Mouse (Mus musculus) lung, embryonic 14.5 days (tissue): ENCODE data around the gene Lmx1b. TPM values are rescaled to one million over a fixed set of nuclear protein-coding genes. Genes with fewer than 3 reads are reported as not detected.
A peak's percentile ranks its signal among the peaks of the same experiment; 100 is the strongest.

Source experiments
- ATAC-seq: fragments of 200-750 bp; cut with Nextera tagmentation; 2 replicates; pipeline ENCODE4 v1.8.0; 2017; ENCODE audit warnings: mild to moderate bottlenecking, moderate TSS enrichment, moderate library complexity; ENCODE audit not compliant: insufficient read depth
- DNase-seq: peaks from one replicate; pipeline ENCODE4 v3.0.0-alpha.2; 2015
- H3K27ac ChIP-seq: fragments of 300-500 bp; sonication (generic); 2 replicates; pipeline ENCODE4 v1.5.1; 2014; ENCODE audit warnings: low read depth, mild to moderate bottlenecking, moderate library complexity
- H3K27me3 ChIP-seq: fragments of 300-500 bp; sonication (generic); 2 replicates; pipeline ENCODE4 v1.6.1; 2014; ENCODE audit warnings: low read length, control low read depth; ENCODE audit not compliant: insufficient read depth
- H3K36me3 ChIP-seq: fragments of 300-500 bp; sonication (generic); 2 replicates; pipeline ENCODE4 v1.6.1; 2014; ENCODE audit warnings: control low read depth; ENCODE audit not compliant: insufficient read depth
- H3K4me1 ChIP-seq: fragments of 300-500 bp; sonication (generic); 2 replicates; pipeline ENCODE4 v1.6.1; 2014; ENCODE audit warnings: antibody characterized with exemption, control low read depth; ENCODE audit not compliant: insufficient read depth
- H3K4me2 ChIP-seq: fragments of 300-500 bp; sonication (generic); 2 replicates; pipeline ENCODE4 v1.6.1; 2014; ENCODE audit warnings: mild to moderate bottlenecking
- H3K4me3 ChIP-seq: fragments of 300-500 bp; sonication (generic); 2 replicates; pipeline ENCODE4 v1.5.1; 2014; ENCODE audit warnings: low read depth, low read length
- H3K9ac ChIP-seq: fragments of 300-500 bp; sonication (generic); 2 replicates; pipeline ENCODE4 v1.6.1; 2014
- H3K9me3 ChIP-seq: fragments of 300-500 bp; sonication (generic); 2 replicates; pipeline ENCODE4 v1.6.1; 2016; ENCODE audit warnings: low read depth, low read length, control low read depth
- CTCF ChIP-seq: IDR thresholded peaks from 2 replicates; pipeline ENCODE4 v1.5.1; 2016; ENCODE audit warnings: antibody characterized with exemption, low read depth
- WGBS: fragments of 180-500 bp; shearing (Covaris S2); extraction: QIAGEN DNeasy Blood & Tissue Kit; methylation state at CpG from one replicate; pipeline ENCODE4 v1.1.7; 2014; 5-methylcytosine and 5-hydroxymethylcytosine counted together
- polyA plus RNA-seq: library from polyadenylated mRNA; unstranded; fragments of >200 nt; fragmentation: Nextera tagmentation; extraction: Ambion mirVana; gene quantifications from 2 replicates; pipeline ENCODE4 v1.2.1, GENCODE M21; 2014

Gene Lmx1b
- polyA plus RNA-seq, 1 experiment from 2014 or later, result 0.09 TPM

DNA sequence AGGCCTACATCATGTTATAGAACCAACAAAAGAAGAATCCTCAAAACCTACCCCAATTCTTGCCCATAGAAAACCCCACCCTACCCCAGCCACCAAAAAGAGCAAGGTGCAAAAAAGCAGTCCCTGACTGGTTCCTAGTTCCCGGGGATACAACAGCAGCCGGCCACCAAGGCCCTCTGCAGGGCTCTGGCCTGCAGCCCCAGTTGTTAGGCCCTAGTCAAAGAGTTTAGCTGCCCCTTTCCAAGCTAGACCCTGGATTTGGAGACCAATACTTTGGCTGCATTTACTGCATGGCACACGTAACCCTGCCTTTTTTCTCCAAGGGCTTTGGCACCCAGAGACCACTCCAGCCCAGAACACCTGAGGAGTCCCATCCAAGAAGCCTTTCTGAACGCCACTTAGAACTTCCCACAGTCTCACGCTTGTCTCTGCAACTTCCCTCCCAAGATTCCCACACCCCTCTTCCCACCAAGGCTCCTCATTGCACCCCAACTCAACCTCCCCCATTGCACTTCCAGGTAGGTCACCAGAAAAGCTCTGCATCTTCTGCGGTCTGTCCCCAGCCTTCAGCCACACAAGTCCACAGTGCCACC lies 2.1 kb downstream of the Lmx1b start:
- no peak overlapping the region for H3K9ac ChIP-seq
- 30% methylated on average over 6 of the region's 6 CpGs for WGBS
- H3K4me3 ChIP-seq, result no peak overlapping the region
- no peaks in the 10 kb centered on the region for H3K9me3 ChIP-seq
- H3K27ac ChIP-seq, result no peak overlapping the region
- H3K4me2 ChIP-seq, result no peak overlapping the region
- H3K27me3 ChIP-seq, result peaks cover 98% of the 10 kb centered on the region
- ATAC-seq (no peak), DNase-seq (no peak)
- no peaks in the 10 kb centered on the region for H3K4me1 ChIP-seq
- H3K36me3 ChIP-seq, result no peaks in the 10 kb centered on the region
- TF ChIP-seq CTCF, result no peak

DNA sequence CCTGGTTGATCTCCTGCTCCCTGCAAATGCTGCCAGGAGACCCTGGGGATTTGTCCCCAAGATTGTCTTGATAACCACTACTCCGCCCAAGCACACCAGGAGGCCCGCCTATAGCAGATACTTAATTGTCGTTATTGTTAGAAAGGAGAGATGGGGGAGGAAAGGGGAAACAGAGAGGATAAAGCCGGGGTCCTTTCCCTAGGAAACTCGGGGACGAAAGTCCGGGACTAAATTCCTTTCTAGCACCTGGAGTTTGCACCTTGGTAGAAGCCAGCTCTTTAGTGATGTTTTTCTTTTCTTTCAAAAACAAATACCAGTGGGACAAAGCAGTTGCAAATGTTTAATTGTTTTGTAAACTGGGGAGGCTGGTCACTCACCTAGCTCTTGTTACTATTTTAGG lies 3.0 kb downstream of the Lmx1b start:
- H3K4me3 ChIP-seq, result no peak overlapping the region
- DNase-seq (no peak), ATAC-seq (no peak)
- H3K4me2 ChIP-seq, result no peak overlapping the region
- H3K9ac ChIP-seq, result no peak overlapping the region
- no peaks in the 10 kb centered on the region for H3K9me3 ChIP-seq
- no peaks in the 10 kb centered on the region for H3K36me3 ChIP-seq
- no peak overlapping the region for H3K27ac ChIP-seq
- no peaks in the 10 kb centered on the region for H3K4me1 ChIP-seq
- H3K27me3 ChIP-seq, result peaks cover 98% of the 10 kb centered on the region
- 10% methylated on average over 7 of the region's 7 CpGs for WGBS
- TF ChIP-seq CTCF, result no peak

DNA sequence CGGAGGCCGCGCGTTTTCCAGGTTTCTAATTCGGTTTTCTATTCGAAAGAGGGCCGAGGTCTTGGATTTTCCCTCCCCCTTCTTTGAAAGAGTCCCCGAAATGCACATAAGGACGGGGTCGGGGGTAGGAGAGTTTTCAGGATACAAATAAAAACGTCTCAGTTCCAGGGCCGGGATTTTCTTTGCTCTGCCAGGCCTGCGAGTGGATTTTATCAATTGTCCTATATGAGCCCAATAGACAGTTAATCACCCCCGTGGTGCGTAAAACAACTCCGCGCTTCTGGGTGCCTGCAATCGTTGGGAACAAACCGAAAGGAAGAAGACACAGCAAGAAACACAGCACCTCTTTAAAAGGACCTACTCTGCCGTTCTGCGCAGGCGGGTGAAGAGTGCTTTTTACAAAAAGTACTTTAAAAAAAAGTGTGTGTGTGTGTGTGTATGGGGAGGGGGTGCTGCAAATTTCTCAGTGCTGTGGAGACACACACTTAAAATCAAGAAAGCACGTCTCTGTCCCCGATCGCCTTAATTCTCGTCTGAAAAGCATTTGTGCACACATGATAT lies 3.6 kb downstream of the Lmx1b start:
- peak overlapping the region; percentile 7; the same call in 1 of the 2 replicates for H3K4me2 ChIP-seq
- WGBS, result 2% methylated on average over 26 of the region's 26 CpGs

DNA sequence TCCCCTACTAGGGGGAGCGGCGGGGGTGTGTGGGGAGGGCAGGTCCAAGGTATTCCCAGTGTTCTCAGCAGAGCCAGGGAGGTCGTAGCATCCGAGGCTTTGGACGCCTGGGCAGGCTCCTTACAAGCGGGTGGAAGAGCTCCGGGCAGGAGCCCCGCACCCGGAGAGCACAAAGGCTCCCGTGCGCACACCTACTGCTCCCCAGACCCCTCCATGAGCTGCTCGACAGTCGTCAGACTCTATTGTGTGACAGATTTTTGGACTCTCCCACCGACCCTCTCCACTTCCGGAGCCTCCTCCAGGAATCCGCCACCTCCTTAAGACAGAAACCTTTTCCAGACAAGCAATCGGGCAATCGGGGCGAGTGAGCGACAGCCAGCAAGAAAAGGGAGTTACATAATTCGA lies 4.2 kb downstream of the Lmx1b start:
- DNase-seq (no peak), ATAC-seq (no peak)
- Histone ChIP-seq H3K4me2 (peak overlapping the region; percentile 7; the same call in 1 of the 2 replicates), H3K27me3 (peaks cover 98% of the 10 kb centered on the region), H3K4me3 (peak overlapping the region; percentile 2; the same call in 1 of the 2 replicates), H3K4me1 (no peaks in the 10 kb centered on the region), H3K36me3 (no peaks in the 10 kb centered on the region), H3K9ac (no peak overlapping the region), H3K9me3 (no peaks in the 10 kb centered on the region), H3K27ac (no peak overlapping the region)
- TF ChIP-seq CTCF, result no peak
- 2% methylated on average over 21 of the region's 21 CpGs for WGBS

More for the DNA sequence above, 3.6 kb downstream of the Lmx1b start:
- Histone ChIP-seq H3K9ac (no peak overlapping the region), H3K27ac (no peak overlapping the region), H3K9me3 (no peaks in the 10 kb centered on the region), H3K4me1 (no peaks in the 10 kb centered on the region), H3K4me3 (0 out of 2 replicates have a peak overlapping the region, but pooled peaks have one; percentile 2), H3K27me3 (peaks cover 98% of the 10 kb centered on the region), H3K36me3 (no peaks in the 10 kb centered on the region)
- ATAC-seq, result no peak
- no peak for DNase-seq
- no peak for TF ChIP-seq CTCF

DNA sequence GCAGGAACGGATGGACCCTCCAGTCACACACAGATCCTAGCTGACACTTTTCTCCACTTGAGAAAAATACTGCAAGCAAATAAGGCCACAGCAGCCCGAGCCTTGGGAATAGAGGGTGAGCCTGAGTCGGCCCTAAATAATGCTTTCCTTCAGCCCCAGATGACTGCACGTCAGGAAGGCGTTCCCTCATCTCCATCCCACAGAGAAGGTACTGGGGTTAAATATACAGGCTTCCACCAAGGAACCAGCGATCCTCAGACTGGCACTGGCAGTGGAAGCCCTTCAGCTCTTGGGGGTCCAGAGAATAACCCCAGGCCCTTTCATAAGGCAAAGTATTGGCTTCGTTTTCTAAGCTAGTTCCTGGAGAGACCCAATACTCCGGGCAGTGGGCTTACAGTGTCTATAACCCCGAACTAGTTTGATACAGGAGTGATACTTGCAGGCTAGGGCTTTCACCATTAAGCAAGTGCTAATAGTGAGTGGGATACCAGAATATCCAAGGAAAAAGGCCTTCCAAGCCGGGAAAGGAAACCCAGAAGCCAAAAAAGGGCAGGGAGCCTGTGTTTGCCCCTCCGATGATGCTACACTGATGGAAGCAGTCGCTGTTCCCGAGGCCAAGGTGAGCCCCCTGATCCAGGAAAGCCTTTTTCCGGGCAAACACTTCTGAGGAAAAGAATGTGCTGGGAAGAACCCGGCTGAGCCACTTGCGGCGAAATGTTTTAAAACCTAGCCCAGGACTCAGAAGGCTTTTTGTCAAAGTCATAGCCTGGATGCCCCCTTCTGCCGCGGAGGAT lies 4.8 kb downstream of the Lmx1b start:
- Histone ChIP-seq H3K4me3 (no peak overlapping the region), H3K4me2 (no peak overlapping the region), H3K27me3 (peaks cover 99% of the 10 kb centered on the region), H3K27ac (no peak overlapping the region), H3K9ac (no peak overlapping the region), H3K36me3 (no peaks in the 10 kb centered on the region), H3K9me3 (no peaks in the 10 kb centered on the region), H3K4me1 (no peaks in the 10 kb centered on the region)
- 2% methylated on average over 19 of the region's 19 CpGs for whole genome bisulfite sequencing
- ATAC-seq (no peak), DNase-seq (no peak)
- no peak for TF ChIP-seq CTCF

DNA sequence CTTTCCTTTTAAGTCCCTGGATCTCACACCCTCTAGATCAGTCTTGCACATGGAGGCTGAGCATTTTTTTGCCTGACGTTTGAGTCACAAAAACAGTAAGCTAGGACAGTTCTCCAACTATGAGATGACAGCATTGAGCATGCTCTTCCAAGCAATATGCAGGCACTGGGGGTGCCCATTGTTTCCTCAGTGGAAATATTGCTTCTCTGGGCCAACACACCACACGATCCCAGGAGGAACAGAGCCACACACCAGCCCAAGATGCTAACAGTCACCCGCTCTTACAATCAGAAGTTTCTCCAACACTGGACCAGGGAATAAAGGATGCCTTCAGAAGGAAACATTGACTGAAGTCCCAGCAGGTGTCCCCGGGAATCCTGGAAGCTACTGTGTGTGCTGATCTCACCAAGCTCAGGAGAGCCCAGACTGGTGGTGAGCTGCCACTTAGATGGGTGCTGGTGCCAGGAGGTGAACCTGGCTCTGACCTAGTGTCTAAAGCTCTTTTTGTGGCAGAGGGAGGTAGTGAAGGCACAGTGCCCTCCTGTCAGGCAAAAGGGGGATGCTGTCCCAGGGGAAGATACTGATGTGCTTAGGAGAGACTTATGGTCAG lies 5.7 kb downstream of the Lmx1b start:
- no peaks in the 10 kb centered on the region for H3K36me3 ChIP-seq
- DNase-seq (no peak), ATAC-seq (no peak)
- 20% methylated on average over 4 of the region's 4 CpGs for WGBS
- H3K27ac ChIP-seq, result no peak overlapping the region
- no peaks in the 10 kb centered on the region for H3K9me3 ChIP-seq
- no peak overlapping the region for H3K4me2 ChIP-seq
- no peak overlapping the region for H3K9ac ChIP-seq
- no peak overlapping the region for H3K4me3 ChIP-seq
- no peak for TF ChIP-seq CTCF
- no peaks in the 10 kb centered on the region for H3K4me1 ChIP-seq
- peaks cover 100% of the 10 kb centered on the region for H3K27me3 ChIP-seq

DNA sequence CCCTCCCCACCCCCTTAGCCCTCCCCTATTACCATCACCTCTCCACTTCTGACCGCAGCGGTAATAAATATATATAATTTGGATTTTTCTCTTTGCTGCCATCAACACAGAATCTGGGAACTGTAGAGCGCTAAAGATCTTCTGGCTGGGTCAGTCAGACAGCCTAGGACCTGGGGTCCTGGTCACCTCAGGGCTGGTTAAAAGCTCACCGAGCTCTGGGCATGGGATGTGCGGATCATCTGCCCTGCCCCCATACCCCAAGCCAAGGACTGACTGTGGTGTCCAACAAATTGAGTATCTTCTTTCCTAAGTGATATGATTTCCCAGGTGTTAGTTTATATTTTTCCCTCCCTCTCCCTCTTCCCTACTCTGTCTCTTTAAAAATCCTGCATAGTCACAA lies 6.4 kb downstream of the Lmx1b start:
- WGBS, result 10% methylated on average over 5 of the region's 5 CpGs
- H3K36me3 ChIP-seq, result no peaks in the 10 kb centered on the region
- H3K9me3 ChIP-seq, result no peaks in the 10 kb centered on the region
- no peak overlapping the region for H3K9ac ChIP-seq
- no peak overlapping the region for H3K4me2 ChIP-seq
- peaks cover 100% of the 10 kb centered on the region for H3K27me3 ChIP-seq
- no peak for TF ChIP-seq CTCF
- ATAC-seq (no peak), DNase-seq (no peak)
- no peak overlapping the region for H3K27ac ChIP-seq
- no peak overlapping the region for H3K4me3 ChIP-seq
- H3K4me1 ChIP-seq, result no peaks in the 10 kb centered on the region
